ENCODE assay signal across 11 mouse cellular contexts in the genomic region with DNA sequence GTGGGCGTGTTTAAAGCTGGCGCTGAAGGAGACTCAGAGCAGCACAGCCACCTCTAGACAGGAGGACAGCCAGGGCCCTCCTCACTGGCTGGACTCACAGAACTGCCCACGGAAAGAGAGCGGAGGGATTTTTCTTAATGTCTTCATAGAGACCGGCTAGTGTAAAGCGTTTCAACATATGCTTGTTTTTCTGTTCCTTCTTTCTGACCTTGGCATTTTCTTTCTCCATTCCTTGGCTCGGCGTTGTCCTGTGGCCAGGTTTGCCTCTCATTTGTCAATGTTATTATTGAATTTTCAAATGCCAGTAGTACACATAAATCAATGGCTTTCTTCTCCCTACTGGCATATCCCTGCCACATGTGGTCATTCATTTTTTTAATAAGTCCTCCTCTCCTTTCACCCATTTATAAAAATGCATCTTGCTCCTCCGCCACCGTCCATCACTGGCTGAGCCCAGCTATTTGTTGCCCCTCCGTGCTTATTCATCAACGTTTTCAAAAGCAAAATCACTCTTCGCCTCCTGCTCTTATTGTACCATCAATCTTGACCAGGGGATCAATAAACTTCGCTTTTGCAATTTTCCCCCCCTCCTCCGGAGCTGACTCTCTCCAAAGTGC.
DNase-seq lines count a peak whose midpoint lies in the region; ATAC-seq and TF ChIP-seq lines count a peak whose summit lies in the region.
"Had no signal": no experiment of that assay in that cellular context is flagged by ENCODE, and none has a peak within 500 bp of the region (broad histone marks: within the 10 kb centered on the region; RNA-seq: fewer than 3 reads in every experiment).

No protein-coding gene starts in this region.

- TF ChIP-seq EP300 in stomach, postnatal 0 days (optimal IDR thresholded peaks at IDR 0.05) = no peak

- H3K4me3 ChIP-seq in midbrain, embryonic 15.5 days = no peak overlapping the region
- no peak overlapping the region for H3K4me3 ChIP-seq in midbrain, embryonic 10.5 days
- no peak overlapping the region for H3K4me3 ChIP-seq in limb, embryonic 10.5 days
- peak overlapping the region; percentile 8; the same call in 1 of the 2 replicates for H3K4me3 ChIP-seq in stomach, postnatal 0 days (ENCODE audit: low read depth, low read length)
- no peak overlapping the region for H3K4me3 ChIP-seq in layer of hippocampus, adult 2 months

- no peak for ATAC-seq in midbrain, embryonic 15.5 days (replicated peaks)
- ATAC-seq in stomach, postnatal 0 days (ENCODE audit: low FRiP score, low TSS enrichment) = no peak

- 76% methylated on average over 15 of the region's 15 CpGs for WGBS in midbrain, embryonic 15.5 days
- WGBS in midbrain, embryonic 10.5 days = 88% methylated on average over 15 of the region's 15 CpGs
- 73% methylated on average over 15 of the region's 15 CpGs for WGBS in limb, embryonic 10.5 days
- 45% methylated on average over 15 of the region's 15 CpGs for WGBS in stomach, postnatal 0 days

- H3K4me1 ChIP-seq in midbrain, embryonic 15.5 days = peaks cover 6% of the 10 kb centered on the region; the same call in 1 of the 2 replicates
- H3K4me1 ChIP-seq in midbrain, embryonic 10.5 days = 0 out of 2 replicates have a peak, but pooled peaks cover 4% of the 10 kb centered on the region
- peaks cover 32% of the 10 kb centered on the region for H3K4me1 ChIP-seq in limb, embryonic 10.5 days
- no peaks in the 10 kb centered on the region for H3K4me1 ChIP-seq in stomach, postnatal 0 days (replicated peaks; ENCODE audit: control insufficient read depth, insufficient read depth)

- peak overlapping the region; percentile 16; the same call in 1 of the 2 replicates for H3K4me2 ChIP-seq in midbrain, embryonic 15.5 days
- H3K4me2 ChIP-seq in stomach, postnatal 0 days (replicated peaks; ENCODE audit: low read depth) = peak overlapping the region; percentile 38

- DNase-seq in heart, adult 11 months = peak; percentile 24
- DNase-seq in heart, postnatal 36 days = no peak
- no peak for DNase-seq in midbrain, embryonic 10.5 days (ENCODE audit: low spot score)
- DNase-seq in limb, embryonic 10.5 days (ENCODE audit: low spot score) = peak; percentile 33
- DNase-seq in stomach, postnatal 0 days (ENCODE audit: low spot score) = no peak
- DNase-seq in right cerebral cortex, postnatal 25 days = no peak
- DNase-seq in layer of hippocampus, adult 2 months (ENCODE audit: low spot score in 2 of 2) = no peak
- DNase-seq: right cerebral cortex, postnatal 14 days; thymus, postnatal 14 days had no signal

- no peaks in the 10 kb centered on the region for H3K9me3 ChIP-seq in midbrain, embryonic 15.5 days
- H3K9me3 ChIP-seq in midbrain, embryonic 10.5 days (replicated peaks) = no peaks in the 10 kb centered on the region
- no peaks in the 10 kb centered on the region for H3K9me3 ChIP-seq in limb, embryonic 10.5 days (replicated peaks)
- no peaks in the 10 kb centered on the region for H3K9me3 ChIP-seq in stomach, postnatal 0 days (ENCODE audit: control insufficient read depth, low read length)

- TF ChIP-seq CTCF in stomach, postnatal 0 days (IDR thresholded peaks at IDR 0.05; ENCODE audit: low read depth) = no peak
- no peak for TF ChIP-seq CTCF in layer of hippocampus, adult 2 months (conservative IDR thresholded peaks at IDR 0.05)

- H3K9ac ChIP-seq in midbrain, embryonic 15.5 days = no peak overlapping the region
- H3K9ac ChIP-seq in stomach, postnatal 0 days (ENCODE audit: low read length) = no peak overlapping the region

- intact Hi-C loops in heart, postnatal 36 days (cut with DNase I) = no loop called here

- no peaks in the 10 kb centered on the region for H3K27me3 ChIP-seq in midbrain, embryonic 15.5 days (replicated peaks)
- H3K27me3 ChIP-seq in midbrain, embryonic 10.5 days (ENCODE audit: low read depth, poor library complexity, severe bottlenecking) = no peaks in the 10 kb centered on the region
- 0 out of 2 replicates have a peak, but pooled peaks cover 3% of the 10 kb centered on the region for H3K27me3 ChIP-seq in limb, embryonic 10.5 days (ENCODE audit: low read depth, poor library complexity, severe bottlenecking)
- H3K27me3 ChIP-seq in stomach, postnatal 0 days (ENCODE audit: control insufficient read depth, insufficient read depth, low read length) = no peaks in the 10 kb centered on the region
- H3K27me3 ChIP-seq: CH12.LX had no signal

- no peaks in the 10 kb centered on the region for H3K36me3 ChIP-seq in midbrain, embryonic 15.5 days (replicated peaks)
- no peaks in the 10 kb centered on the region for H3K36me3 ChIP-seq in midbrain, embryonic 10.5 days
- H3K36me3 ChIP-seq in limb, embryonic 10.5 days = no peaks in the 10 kb centered on the region
- H3K36me3 ChIP-seq in stomach, postnatal 0 days (ENCODE audit: control insufficient read depth, insufficient read depth, low read length) = no peaks in the 10 kb centered on the region

- no peak overlapping the region for H3K27ac ChIP-seq in midbrain, embryonic 15.5 days
- H3K27ac ChIP-seq in midbrain, embryonic 10.5 days (replicated peaks) = no peak overlapping the region
- H3K27ac ChIP-seq in limb, embryonic 10.5 days = 0 out of 2 replicates have a peak overlapping the region, but pooled peaks have one; percentile 4
- no peak overlapping the region for H3K27ac ChIP-seq in stomach, postnatal 0 days (replicated peaks)
- H3K27ac ChIP-seq in layer of hippocampus, adult 2 months = no peak overlapping the region

Comparison
In these comparisons a context has a peak if more than half of its experiments do, and no peak if none do; other contexts are left out.
1. DNase-seq: peak in heart, adult 11 months (single experiment) and limb, embryonic 10.5 days (single experiment); none in heart, postnatal 36 days (0 of 2), midbrain, embryonic 10.5 days (single experiment), stomach, postnatal 0 days (single experiment), right cerebral cortex, postnatal 25 days (single experiment) and layer of hippocampus, adult 2 months (0 of 2).